Mouse (Mus musculus): Measurements from ENCODE around the gene Fhad1. TPM values are rescaled to one million over a fixed set of nuclear protein-coding genes. Genes with fewer than 3 reads are reported as not detected.

Fhad1 gene
- polyA plus RNA-seq, 1 experiment from 2014 or later, result 5.2 TPM

- Histone ChIP-seq H3K27ac (ENCODE audit: low read depth, low read length) (no peak overlapping the region), H3K4me3 (ENCODE audit: low read depth, low read length) (no peak overlapping the region), H3K27me3 (ENCODE audit: control insufficient read depth, insufficient read depth, low read length) (no peaks in the 10 kb centered on the region), H3K4me1 (ENCODE audit: control insufficient read depth, insufficient read depth, low read length) (no peaks in the 10 kb centered on the region), H3K36me3 (ENCODE audit: control insufficient read depth, insufficient read depth, low read length) (no peaks in the 10 kb centered on the region), H3K9me3 (ENCODE audit: control insufficient read depth, low read length) (no peaks in the 10 kb centered on the region), H3K9ac (replicated peaks; ENCODE audit: low read depth, low read length) (no peak overlapping the region), H3K4me2 (ENCODE audit: low read depth, low read length) (no peak overlapping the region)
- 70% methylated on average over 10 of the region's 10 CpGs for WGBS
- no peak for ATAC-seq (ENCODE audit: low read depth)
Observed at GRCm38 (mm10) chr4:141881289-141881914, 133.5 kb downstream of the Fhad1 start.

- no peak overlapping the region for H3K9ac ChIP-seq (replicated peaks; ENCODE audit: low read depth, low read length)
- no peak overlapping the region for H3K27ac ChIP-seq (ENCODE audit: low read depth, low read length)
- no peaks in the 10 kb centered on the region for H3K27me3 ChIP-seq (ENCODE audit: control insufficient read depth, insufficient read depth, low read length)
- ATAC-seq (ENCODE audit: low read depth), result no peak
- WGBS, result 74% methylated on average over 9 of the region's 9 CpGs
- H3K4me1 ChIP-seq (ENCODE audit: control insufficient read depth, insufficient read depth, low read length), result peaks cover 5% of the 10 kb centered on the region; the same call in 1 of the 2 replicates
- no peak overlapping the region for H3K4me2 ChIP-seq (ENCODE audit: low read depth, low read length)
- no peaks in the 10 kb centered on the region for H3K9me3 ChIP-seq (ENCODE audit: control insufficient read depth, low read length)
- H3K36me3 ChIP-seq (ENCODE audit: control insufficient read depth, insufficient read depth, low read length), result no peaks in the 10 kb centered on the region
- no peak overlapping the region for H3K4me3 ChIP-seq (ENCODE audit: low read depth, low read length)
Observed at GRCm38 (mm10) chr4:141879875-141880274, 135.0 kb downstream of the Fhad1 start.

GRCm38 (mm10) chr4:141879074-141879473 lies 135.8 kb downstream of the Fhad1 start:
- H3K9ac ChIP-seq (replicated peaks; ENCODE audit: low read depth, low read length), result no peak overlapping the region
- H3K27ac ChIP-seq (ENCODE audit: low read depth, low read length), result no peak overlapping the region
- H3K4me2 ChIP-seq (ENCODE audit: low read depth, low read length), result no peak overlapping the region
- H3K36me3 ChIP-seq (ENCODE audit: control insufficient read depth, insufficient read depth, low read length), result no peaks in the 10 kb centered on the region
- H3K4me1 ChIP-seq (ENCODE audit: control insufficient read depth, insufficient read depth, low read length), result peaks cover 5% of the 10 kb centered on the region; the same call in 1 of the 2 replicates
- no peak overlapping the region for H3K4me3 ChIP-seq (ENCODE audit: low read depth, low read length)
- no peaks in the 10 kb centered on the region for H3K9me3 ChIP-seq (ENCODE audit: control insufficient read depth, low read length)
- WGBS, result 76% methylated on average over 4 of the region's 4 CpGs
- no peak for ATAC-seq (ENCODE audit: low read depth)
- H3K27me3 ChIP-seq (ENCODE audit: control insufficient read depth, insufficient read depth, low read length), result no peaks in the 10 kb centered on the region

GRCm38 (mm10) chr4:141878621-141879020 lies 136.3 kb downstream of the Fhad1 start:
- 76% methylated on average over 7 of the region's 7 CpGs for WGBS
- Histone ChIP-seq H3K4me3 (ENCODE audit: low read depth, low read length) (no peak overlapping the region), H3K9ac (replicated peaks; ENCODE audit: low read depth, low read length) (no peak overlapping the region), H3K9me3 (ENCODE audit: control insufficient read depth, low read length) (no peaks in the 10 kb centered on the region), H3K27me3 (ENCODE audit: control insufficient read depth, insufficient read depth, low read length) (no peaks in the 10 kb centered on the region), H3K27ac (ENCODE audit: low read depth, low read length) (no peak overlapping the region), H3K4me2 (ENCODE audit: low read depth, low read length) (no peak overlapping the region), H3K4me1 (ENCODE audit: control insufficient read depth, insufficient read depth, low read length) (peaks cover 5% of the 10 kb centered on the region), H3K36me3 (ENCODE audit: control insufficient read depth, insufficient read depth, low read length) (no peaks in the 10 kb centered on the region)
- ATAC-seq (ENCODE audit: low read depth), result no peak

- Histone ChIP-seq H3K9ac (replicated peaks; ENCODE audit: low read depth, low read length) (peak overlapping the region; percentile 81), H3K9me3 (ENCODE audit: control insufficient read depth, low read length) (no peaks in the 10 kb centered on the region), H3K4me1 (ENCODE audit: control insufficient read depth, insufficient read depth, low read length) (peaks cover 20% of the 10 kb centered on the region), H3K4me2 (ENCODE audit: low read depth, low read length) (peak overlapping the region; percentile 64), H3K36me3 (ENCODE audit: control insufficient read depth, insufficient read depth, low read length) (no peaks in the 10 kb centered on the region), H3K27ac (ENCODE audit: low read depth, low read length) (0 out of 2 replicates have a peak overlapping the region, but pooled peaks have one; percentile 48), H3K4me3 (ENCODE audit: low read depth, low read length) (peak overlapping the region; percentile 77), H3K27me3 (ENCODE audit: control insufficient read depth, insufficient read depth, low read length) (no peaks in the 10 kb centered on the region)
- ATAC-seq (ENCODE audit: low read depth), result no peak; the same call in none of the 2 replicates
- WGBS, result 15% methylated on average over 8 of the region's 8 CpGs
Observed at GRCm38 (mm10) chr4:141875481-141876108, 139.3 kb downstream of the Fhad1 start.

- Histone ChIP-seq H3K4me3 (ENCODE audit: low read depth, low read length) (peak within 1 kb of the TSS; percentile 77), H3K36me3 (ENCODE audit: control insufficient read depth, insufficient read depth, low read length) (no peaks in the 10 kb centered on the region), H3K4me1 (ENCODE audit: control insufficient read depth, insufficient read depth, low read length) (peaks cover 20% of the 10 kb centered on the region), H3K9me3 (ENCODE audit: control insufficient read depth, low read length) (no peaks in the 10 kb centered on the region), H3K27me3 (ENCODE audit: control insufficient read depth, insufficient read depth, low read length) (no peaks in the 10 kb centered on the region), H3K9ac (replicated peaks; ENCODE audit: low read depth, low read length) (peak within 1 kb of the TSS; percentile 81), H3K4me2 (ENCODE audit: low read depth, low read length) (peak within 1 kb of the TSS; percentile 64), H3K27ac (ENCODE audit: low read depth, low read length) (peak within 1 kb of the TSS; percentile 48; the same call in 1 of the 2 replicates)
- under 1% methylated on average over 71 of the region's 73 CpGs for WGBS
- peak; percentile 89 for ATAC-seq (ENCODE audit: low read depth)
Observed at GRCm38 (mm10) chr4:141874601-141875460, 140.1 kb downstream of the Fhad1 start, which contains the start of gene Efhd2. TSS of gene Efhd2 (minus strand) at chr4:141874920.

- Histone ChIP-seq H3K4me2 (ENCODE audit: low read depth, low read length) (peak overlapping the region; percentile 64), H3K4me3 (ENCODE audit: low read depth, low read length) (peak overlapping the region; percentile 77)
Observed at GRCm38 (mm10) chr4:141874111-141874600, 140.7 kb downstream of the Fhad1 start.

GRCm38 (mm10) chr4:141872977-141873376 lies 141.9 kb downstream of the Fhad1 start:
- no peaks in the 10 kb centered on the region for H3K27me3 ChIP-seq (ENCODE audit: control insufficient read depth, insufficient read depth, low read length)
- no peaks in the 10 kb centered on the region for H3K36me3 ChIP-seq (ENCODE audit: control insufficient read depth, insufficient read depth, low read length)
- H3K4me1 ChIP-seq (ENCODE audit: control insufficient read depth, insufficient read depth, low read length), result peaks cover 27% of the 10 kb centered on the region
- H3K4me3 ChIP-seq (ENCODE audit: low read depth, low read length), result peak overlapping the region; percentile 77; the same call in 1 of the 2 replicates
- ATAC-seq (ENCODE audit: low read depth), result no peak
- H3K4me2 ChIP-seq (ENCODE audit: low read depth, low read length), result peak overlapping the region; percentile 64
- WGBS, result 74% methylated on average over 9 of the region's 9 CpGs
- H3K9me3 ChIP-seq (ENCODE audit: control insufficient read depth, low read length), result no peaks in the 10 kb centered on the region
- H3K9ac ChIP-seq (replicated peaks; ENCODE audit: low read depth, low read length), result peak overlapping the region; percentile 81
- H3K27ac ChIP-seq (ENCODE audit: low read depth, low read length), result no peak overlapping the region

More at GRCm38 (mm10) chr4:141874111-141874600, 140.7 kb downstream of the Fhad1 start:
- under 1% methylated on average over 19 of the region's 19 CpGs for WGBS
- peak; percentile 16 for ATAC-seq (ENCODE audit: low read depth)
- Histone ChIP-seq H3K9me3 (ENCODE audit: control insufficient read depth, low read length) (no peaks in the 10 kb centered on the region), H3K27me3 (ENCODE audit: control insufficient read depth, insufficient read depth, low read length) (no peaks in the 10 kb centered on the region), H3K36me3 (ENCODE audit: control insufficient read depth, insufficient read depth, low read length) (no peaks in the 10 kb centered on the region), H3K27ac (ENCODE audit: low read depth, low read length) (no peak overlapping the region), H3K4me1 (ENCODE audit: control insufficient read depth, insufficient read depth, low read length) (peaks cover 23% of the 10 kb centered on the region), H3K9ac (replicated peaks; ENCODE audit: low read depth, low read length) (peak overlapping the region; percentile 81)
